Mouse (Mus musculus) cerebellum, adult 18-20 months (tissue): ENCODE measurements around the gene Sdcbp2.

Experiments
- DNase-seq, 2 experiments: peaks; one replicate each; pipeline ENCODE4 v3.0.0; 2021

Sdcbp2 gene

DNA sequence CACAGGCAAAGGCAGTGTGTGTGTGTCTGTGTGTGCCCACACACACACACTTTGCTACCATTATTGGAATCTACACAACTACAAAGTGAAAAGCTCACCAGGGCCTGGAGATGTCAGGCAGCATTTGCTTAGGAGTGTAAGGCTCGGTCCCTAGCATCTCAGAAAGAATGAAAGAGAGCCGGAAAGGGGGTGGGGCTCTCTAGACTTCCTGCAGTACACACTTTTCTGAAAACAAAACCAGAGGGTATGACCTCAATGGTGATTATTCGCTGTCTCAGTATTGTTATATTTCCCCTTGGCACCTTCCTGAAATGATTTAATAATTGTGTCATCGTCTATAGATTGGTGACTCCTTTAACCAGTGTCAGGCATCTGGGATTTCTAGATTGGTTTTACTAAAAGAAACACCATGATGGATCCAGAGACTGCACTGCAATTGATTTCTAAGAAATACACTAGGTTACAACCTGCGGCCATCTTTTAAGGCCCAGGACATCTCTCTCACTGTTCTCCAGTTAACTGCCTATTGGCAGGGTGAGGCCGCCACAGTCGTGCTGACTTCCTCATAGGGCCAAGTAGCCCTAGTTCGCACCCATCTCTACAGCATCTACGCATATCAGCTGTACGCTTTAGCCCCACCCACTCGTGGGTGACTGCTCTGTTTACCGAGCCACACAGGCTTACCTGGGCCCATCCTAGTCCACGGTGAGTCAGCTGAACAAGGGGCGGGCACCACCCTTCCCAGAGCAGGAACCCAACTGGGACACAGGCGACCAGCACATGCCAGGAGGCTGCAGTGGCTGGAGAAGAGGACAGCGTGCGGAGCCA is at the start of gene Sdcbp2:
Sdcbp2 (plus strand) TSS at position 750 of the 828 bp plus-strand sequence.
- no peak for DNase-seq

DNA sequence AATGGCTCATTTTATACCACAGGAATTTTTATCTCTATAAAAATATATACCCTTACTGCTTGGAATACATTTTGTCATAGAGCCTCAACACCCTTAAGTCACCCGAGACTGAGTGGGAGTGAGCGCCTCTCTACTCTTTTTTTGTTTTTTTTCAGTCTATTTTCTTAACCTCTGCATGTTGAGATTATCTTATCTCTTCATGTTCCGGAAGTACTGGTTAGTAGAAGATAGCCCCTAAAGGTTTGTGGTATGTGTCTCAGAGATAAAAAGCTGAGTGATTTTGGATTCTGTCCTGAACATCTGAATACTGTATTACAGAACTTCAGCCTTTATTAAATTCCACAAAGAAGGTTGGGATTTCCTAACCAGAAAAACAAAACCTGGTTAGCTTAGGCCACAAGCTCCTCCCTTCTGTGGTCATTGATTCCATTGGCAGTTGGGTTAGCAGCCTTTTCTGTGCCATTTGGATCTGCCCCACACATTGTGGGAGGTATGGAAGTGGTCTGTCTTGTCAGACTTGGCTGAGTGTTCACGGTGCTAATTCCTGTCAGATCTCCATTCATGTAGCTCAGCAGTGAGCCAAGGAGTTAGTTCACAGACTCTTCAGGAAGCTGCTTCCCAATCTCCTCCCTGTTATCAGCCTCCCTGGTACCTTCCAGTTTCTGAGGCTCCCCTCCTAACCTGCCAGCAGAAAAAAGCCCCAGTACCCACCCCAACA is 47.9 kb upstream of the Sdcbp2 start:
- no peak for DNase-seq

DNA sequence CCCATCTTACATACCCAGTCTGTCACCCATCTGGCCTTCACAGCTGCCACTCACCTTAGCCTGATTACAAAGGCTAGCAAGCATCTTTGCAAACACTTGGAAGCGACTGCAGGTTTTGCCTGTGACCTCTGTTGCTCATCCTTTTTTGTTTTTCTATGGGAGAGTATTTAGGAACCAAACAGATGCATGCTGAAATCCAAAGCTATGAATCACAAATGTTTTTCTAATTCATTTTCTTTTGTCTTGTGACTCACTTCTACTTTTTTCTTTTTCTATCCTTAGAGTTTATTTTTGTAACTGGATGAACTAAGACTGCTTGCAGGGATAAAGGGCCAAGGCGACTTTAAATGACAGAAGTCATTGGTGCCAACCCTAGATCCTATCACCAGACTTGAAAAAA is 46.9 kb upstream of the Sdcbp2 start:
- no peak for DNase-seq

DNA sequence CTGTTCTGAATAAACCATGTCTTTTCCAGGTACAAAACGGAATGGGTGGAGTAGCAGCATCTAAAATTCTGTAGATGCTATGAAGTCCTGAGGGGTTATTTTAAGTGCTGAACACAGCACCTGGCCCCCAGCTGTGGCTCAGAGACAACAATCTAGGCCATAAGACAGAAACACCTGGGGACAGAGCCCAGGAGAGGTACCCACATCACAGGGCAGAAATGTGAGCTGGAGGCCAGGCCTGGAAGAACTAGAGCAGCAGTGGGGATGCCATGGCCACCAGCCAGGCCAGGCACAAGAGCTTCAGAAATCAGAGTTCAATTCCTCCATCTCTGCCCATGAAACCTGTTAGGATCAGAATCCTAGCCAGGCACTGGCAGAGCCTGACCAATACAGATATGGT is 44.4 kb upstream of the Sdcbp2 start:
- no peak for DNase-seq

DNA sequence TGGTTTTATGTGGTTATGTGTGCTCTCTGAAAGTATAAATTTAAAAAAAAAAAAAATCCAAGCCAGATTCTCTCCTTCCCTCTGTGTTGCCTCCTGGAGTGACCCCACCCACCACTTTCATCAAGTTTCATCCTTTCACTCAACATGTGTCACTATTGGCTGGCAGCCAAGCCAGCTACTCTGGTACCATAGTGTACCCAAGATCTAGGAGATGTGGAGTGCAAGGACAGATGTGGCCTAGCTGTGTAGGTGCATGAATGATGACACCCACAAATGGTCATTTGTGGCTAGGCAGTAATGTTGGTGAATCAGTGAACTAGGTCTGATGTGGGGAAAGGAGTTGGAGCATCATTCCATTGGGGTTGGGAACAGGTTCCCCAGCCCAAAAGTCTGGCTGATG is 43.3 kb upstream of the Sdcbp2 start:
- no peak for DNase-seq

DNA sequence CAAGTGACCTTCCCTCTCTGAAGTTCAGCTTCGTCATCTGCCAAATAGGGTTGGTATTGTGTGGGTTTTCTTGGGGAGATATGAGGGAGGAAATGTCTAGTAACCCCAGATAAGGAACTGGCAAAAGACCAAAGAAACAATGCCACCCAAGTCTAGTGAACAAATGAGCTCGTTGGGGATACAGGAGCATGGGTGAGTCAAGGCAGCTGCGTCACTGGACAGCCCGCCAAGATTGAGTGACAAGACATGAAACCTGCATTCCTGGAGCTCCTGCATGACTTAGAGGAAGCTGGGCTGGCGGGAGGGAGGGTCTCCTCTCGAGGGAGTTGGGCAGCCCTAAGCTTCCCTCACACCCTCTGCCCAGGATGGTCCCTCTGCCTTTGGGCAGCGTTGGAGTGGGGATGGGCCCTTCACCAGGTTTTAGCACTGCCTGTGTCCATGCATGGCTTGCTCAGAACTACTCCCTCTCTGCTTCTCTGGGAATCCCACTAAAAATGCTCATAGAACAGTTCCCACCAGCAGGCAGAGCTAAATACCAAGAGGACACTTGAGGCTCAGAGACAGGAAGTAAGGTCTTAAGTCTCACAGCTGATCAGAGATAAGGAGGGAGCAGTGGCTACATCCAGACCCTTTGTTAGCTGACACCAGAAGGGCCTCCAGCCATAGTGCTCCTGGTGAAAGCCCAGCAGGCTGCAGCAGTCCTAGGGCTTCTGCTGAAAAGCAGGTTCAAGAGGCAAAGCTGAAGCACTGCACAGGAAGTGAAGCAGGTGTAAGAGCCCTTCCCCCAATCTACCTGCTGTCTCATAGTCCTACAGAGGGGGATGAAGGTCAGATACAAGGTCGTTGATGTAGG is 41.8 kb upstream of the Sdcbp2 start:
- no peak for DNase-seq

DNA sequence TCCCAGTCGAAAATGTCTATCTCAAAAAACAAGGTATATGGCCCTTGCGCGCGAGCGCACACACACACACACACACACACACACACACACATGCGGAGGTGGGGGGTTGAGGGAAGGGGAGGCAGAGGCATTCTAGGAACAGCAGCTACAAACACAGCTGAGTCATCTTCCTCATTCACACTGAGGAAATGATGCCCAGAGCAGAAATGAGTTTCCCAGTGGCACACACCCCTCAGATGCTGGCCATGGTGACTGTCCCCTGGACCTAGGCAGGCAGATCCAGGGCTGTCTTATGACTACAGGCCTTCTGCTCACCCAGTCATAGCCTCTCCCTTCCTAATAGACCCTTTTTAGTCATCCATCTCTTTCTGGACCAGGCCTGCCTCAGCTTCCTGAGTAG is 38.8 kb upstream of the Sdcbp2 start:
- DNase-seq: no peak

DNA sequence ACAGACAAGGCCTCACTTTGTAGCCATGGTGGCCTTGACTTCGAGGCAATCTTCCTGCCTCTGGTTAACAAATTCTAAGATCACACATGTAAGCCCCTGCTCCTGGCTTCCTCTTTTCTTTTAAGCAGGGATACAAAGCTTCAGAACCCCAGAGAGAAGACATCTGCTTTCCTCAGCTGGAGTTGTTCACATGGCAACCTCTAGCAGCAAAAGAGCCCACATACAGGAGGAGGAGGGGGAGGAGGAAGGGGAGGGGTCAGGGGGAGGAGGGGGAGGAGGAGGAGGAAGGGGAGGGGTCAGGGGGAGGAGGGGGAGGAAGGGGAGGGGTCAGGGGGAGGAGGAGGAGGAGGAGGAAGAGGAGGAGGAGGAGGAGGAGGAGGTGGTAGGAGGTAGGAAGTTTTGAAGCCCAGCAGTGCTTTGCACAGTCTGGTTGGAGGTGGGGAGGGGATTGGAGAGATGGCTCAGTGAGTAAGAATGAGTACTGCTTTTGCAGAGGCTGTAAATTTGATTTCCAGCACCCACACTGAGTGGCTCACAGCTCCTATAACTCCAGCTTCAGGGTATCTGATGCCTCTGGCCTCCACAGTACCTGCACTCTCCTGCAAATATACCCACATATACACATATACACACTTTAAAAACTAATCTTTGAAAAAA is 36.3 kb upstream of the Sdcbp2 start:
- DNase-seq: no peak

DNA sequence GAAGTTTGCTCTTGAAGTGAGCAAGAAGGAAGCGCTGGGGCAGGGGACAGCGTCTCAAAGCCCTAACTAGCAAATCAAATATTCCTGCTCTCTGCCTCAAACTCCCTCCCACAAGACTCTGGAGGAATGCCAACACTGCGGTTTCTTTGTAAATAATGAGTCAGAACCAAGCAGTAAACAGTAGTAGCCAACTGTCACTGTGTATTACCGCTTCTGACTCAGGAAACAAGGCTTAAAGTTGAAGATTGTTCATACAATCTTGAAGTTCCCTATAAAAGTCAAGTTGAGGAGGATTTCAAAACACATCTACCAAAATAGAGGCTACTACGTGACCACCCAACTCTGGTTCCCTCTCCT is 35.8 kb upstream of the Sdcbp2 start:
- no peak for DNase-seq

DNA sequence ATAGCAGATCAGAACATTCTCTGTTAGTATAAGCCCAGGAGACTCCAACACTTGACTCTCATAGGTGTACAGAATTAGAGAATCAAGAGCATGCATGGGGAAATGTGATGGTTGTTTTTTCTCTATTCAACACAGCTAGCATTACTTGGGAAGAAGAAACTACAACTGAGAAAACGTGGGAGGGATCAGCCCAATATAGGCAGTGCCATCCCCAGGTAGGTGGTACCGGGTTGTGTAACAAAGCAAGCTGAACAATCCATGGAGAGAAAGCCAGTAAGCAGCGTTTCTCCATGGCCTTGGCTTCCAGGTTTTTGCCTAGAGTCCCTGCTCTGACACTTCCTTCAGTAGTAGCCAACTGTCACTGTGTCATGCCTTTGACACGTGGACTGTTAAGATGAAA is 33.8 kb upstream of the Sdcbp2 start:
- no peak for DNase-seq

DNA sequence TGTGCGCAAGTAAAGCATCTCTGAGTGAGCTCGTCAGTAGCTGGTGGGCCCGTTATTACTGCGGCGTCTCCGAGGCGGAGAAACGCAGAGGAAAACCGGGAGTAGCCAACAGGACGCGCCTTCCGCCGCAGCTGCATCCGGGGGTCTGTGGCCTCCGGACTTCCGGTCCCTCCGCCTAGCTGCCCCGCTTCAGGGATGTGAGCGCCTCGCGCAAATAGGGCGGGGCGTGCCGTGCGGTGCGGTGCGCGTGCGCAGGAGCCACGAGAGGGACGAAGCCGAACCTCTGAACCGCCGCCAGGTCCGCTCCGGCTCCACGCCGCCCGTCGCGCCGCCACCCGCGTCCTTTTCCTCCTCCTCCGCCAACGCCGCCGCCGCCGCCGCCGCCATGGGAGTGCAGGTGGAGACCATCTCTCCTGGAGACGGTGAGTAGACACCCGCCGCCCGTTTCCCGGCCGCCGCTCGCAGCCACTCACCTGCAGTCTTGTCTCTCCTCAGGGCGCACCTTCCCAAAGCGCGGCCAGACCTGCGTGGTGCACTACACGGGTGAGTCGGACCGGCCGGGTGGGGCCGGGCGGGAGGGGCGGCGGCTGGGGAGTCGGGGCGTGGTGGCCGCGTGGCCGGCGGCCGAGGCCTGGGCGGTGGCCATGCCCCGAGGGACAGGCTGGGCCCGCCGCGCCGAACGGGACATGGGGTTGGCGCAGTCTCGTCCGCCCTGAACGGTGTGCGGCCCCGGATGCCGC is 29.9 kb upstream of the Sdcbp2 start, which contains the start of gene Fkbp1a:
Fkbp1a (plus strand) TSS at position 161 of the 740 bp plus-strand sequence.
- DNase-seq: peak; percentile 98 to 99

DNA sequence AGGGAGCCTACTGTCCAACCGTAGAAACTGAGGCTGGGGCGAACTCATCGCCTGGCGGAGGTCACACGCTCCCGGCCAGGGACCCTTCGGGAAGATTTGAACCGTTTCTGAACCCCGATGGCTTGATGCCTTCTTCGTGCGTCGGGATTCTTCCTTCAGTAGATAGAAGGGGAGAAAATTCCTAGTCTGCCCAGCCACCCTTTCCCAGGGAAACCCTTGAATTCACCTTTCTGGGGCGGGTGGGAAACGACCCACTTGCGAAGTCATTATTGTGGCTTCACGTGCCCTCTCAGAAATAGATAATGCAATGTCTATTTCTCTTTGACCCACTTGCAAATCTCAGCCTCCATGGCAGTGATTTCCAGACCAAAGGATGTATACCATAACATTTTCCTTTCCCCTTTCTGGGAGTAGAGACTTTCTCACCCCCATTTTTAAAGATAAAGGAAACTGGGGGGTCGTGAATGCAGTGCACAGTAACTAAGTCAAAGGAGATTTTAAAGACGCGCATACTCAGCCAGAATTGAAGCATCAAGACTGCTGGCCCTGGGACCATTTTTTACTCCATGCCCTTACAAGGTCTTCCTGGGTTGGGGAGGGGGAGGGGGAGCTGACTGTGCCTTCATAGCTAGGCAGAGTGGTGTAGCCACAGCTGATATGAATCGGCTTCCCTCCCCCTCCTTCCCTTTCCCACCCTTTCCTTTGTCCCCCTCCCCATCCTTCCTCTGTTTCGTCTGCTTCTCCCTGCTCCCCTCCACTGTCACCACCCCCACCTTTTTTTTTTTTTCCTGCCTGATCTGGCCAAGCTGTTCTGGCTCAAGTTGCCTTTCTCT is 29.1 kb upstream of the Sdcbp2 start:
- peak; percentile 35 to 47 for DNase-seq

DNA sequence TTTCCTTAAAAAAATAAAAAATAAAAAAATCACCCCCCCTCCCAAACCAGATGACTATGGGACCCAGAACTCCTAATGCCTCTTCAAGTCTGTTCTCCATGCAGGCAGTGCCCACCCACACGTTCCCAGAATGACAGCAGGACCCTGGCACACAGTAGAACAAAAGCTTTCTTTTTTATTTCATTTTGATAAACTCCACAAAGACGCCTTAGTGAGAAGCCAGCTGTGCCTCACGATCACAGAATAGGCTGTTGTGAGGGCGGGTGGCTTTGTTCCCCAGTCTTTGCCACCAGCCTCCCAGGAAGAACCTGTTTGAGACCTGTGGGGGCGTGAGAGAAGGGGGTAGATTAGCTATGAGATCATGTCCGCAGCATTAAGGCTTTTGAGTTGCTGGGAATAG is 27.7 kb upstream of the Sdcbp2 start:
- DNase-seq: no peak

DNA sequence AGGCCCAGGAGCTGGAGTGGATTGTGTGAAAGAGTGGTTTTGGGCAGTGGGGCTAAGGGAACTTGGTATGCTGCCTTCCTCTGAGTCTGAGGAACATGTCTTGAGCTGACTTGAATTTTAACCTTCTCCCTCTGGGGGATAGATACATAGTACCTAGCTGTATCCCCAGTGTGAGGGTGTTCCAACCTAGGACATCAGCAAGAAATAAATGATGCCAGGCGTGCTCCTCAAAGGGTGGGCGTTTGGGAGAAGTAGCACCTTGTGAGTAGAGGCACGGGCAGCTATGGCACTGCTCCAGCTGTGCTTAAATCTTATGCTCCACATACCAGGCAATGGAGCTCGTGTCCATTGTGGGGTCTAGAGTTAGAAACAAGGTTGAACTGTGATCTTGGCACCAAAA is 25.9 kb upstream of the Sdcbp2 start:
- DNase-seq: no peak

DNA sequence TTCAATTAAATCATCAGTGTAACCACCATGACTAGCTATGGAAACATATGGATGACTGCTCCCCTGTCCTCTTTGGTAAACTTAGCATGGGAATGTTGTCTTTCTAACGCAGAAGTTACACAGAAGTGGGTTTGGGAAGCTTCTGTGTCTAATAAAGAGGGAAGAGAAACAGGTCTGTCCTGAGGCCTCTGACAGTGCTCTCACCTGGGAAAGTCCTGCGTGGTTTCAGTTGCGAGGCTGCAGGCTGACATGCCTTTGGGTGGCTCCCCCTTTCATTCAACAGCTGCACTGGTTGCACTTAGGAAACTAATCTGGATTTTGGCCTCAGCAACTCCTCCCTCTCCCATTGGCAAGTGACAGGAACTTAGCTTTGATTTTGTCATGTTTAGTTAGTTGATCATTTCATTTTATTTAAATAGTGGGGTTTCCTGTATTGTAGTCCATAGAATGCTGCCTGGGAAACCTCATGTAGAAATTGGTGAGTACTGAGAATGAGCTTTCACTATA is 22.8 kb upstream of the Sdcbp2 start:
- no peak for DNase-seq

DNA sequence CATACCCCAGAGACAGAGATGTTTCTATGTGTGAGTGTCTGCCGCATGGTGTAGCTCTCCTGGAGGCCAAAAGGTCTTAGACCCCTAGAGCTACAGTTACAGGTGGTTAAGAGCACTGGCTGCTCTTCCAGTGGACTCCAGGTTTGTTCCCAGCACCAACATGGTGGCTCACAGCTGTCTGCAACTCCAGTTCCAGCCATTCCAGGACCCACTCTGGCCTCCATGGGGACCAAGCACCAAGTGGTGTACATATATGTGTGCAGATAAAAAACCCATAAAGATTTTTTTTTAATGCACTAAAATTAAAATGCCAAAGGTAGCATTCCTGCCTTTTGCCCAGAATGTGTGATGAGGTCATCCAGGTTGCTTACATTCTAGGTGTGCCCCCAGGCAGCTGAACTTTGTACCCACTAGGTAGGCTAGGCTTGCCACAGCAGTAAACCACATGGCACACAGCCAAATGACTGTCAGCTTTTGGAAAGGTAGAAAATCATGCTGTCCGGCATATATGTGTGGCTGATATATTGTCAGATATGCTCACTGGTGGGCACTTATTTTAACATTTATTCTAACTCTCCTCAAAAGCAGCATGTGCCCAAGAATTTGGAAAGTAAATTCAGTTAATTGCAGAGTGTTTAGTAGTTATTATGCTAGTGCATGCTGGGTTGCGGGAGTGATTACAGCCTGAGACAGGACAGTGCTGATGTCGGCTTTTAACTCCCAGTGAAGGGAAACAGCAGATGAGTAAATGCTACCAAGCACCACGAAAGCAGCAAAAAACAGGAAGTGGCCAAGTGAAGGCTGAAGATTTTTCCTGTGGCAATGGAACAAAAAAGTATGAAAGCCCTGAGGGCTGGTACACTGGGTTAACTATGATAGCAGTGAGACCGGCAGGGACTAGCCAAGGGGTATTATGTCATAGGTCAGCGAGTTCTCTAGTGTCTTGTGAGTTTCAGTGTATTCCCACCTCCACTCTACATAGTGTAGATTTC is 9.2 kb upstream of the Sdcbp2 start:
- DNase-seq: no peak

DNA sequence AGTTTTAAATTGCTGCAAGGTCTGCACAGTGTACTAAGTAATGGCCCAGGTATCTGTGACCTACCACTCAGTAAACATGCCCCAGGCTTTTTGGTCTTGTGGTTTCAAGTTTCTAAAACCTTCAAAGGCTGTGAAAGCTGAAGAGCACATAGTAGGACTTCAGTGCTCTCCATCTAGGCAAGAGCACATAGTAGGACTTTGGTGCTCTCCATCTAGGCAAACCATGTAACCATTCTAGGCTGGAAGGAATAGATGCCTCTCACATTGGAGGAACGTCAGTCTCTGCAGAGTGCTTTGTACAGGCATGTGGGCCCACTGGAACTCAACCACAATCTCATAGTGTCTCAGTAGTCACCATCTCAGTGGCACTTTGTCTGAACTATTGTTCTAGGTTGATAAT is 8.4 kb upstream of the Sdcbp2 start:
- DNase-seq: no peak

DNA sequence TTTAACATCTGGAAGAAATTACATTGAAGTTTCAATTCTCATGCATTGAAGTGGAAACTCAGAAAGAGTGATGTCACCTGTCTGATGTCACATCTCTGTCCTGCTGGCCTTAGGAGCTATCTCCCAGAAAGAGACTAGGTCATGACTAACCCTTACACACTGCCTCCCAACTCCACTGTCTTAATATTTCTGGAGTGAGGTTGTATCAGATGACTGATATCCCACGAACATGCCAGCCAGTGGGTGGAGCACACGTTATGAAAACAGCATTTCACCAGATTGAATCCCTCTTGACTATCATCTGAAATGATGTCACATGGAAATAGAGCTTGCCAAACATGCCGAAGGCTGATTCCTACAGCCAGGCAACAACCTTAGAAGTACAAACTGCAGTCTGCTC is 7.4 kb upstream of the Sdcbp2 start:
- DNase-seq: no peak

DNA sequence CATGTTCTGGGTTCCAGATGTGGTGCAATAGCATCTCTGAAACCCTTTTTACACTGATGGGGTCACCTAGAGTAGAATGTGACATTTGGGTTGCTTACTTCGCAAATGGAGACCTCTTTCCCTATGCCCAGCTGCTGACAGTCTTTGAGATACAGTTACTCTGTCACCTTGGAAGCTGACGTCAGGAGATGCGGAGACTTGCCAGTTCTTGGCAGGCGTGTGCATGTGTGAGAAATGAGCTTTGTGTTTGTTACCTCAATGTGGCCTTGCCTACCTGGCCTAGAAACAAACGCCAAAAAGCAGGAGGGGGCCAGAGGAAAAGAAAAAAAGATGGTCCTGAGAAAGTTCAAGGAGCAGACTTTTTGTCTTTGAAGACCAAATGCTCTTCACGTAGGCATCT is 5.6 kb upstream of the Sdcbp2 start:
- DNase-seq: no peak

DNA sequence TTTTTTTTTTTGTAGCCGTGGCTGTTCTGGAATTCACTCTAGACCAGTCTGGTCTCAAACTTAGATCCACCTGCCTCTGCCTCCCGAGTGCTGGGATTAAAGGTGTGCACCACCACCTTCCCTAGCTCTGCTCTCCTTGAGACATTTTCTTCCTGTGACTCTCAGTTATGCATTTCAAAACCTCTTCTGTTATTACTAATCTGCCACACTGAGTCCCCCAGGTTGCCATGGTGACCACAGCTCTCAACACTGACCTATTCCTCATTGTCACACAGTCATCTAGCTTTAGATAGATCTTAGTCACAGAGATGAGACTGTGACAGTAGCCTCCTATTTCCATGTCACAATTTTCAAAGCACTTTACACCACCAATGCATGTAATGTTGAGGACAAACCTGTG is 3.0 kb upstream of the Sdcbp2 start:
- no peak for DNase-seq
